Mouse (Mus musculus) right cerebral cortex, postnatal 14 days (tissue): Measurements from ENCODE around the gene Gm32742.
A peak's percentile ranks its signal among the peaks of the same experiment; 100 is the strongest.

Source experiments
- DNase-seq: peaks from one replicate; pipeline ENCODE4 v3.0.0; 2022

Gm32742 gene

GRCm38 (mm10) chr9:51165312-51166180, at the start of gene Gm32742:
Gene Gm32742, minus strand, starts transcription at chr9:51165517.
- no peak for DNase-seq

GRCm38 (mm10) chr9:51213729-51214237, 48.5 kb upstream of the Gm32742 start:
- no peak for DNase-seq

DNA sequence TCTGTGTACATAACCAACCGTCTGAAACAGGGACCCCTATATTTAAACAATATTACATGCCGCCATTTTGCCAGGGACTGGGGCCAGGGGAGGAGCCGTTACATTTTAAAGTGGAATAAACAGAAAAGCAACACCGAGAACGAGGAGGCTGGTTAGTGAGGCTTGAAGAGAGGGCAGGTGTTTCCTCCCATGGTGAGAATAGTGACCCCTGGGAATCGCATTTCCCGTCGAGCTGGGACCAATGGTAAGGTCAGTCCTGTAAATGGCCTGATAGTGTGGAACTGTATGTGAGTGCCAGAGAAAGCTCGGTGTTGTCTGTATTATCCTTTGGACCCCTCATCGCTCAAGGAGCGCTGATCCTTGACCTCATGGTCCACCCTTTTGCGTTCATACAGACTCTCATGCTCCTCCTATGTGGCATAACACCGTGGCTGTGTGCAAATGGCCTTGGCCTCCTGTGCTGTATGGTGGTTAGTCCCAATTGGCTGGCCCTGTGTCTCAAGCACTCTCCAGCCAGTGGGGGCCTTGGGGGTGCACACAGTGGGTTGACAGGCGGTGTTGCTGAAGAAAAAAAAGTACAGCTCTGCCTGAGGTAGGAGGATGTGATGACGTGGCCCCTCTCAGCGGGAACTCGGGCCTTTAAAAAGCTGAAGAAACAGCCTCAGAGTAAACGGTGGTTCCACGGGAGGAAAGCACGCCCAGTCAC, 47.9 kb upstream of the Gm32742 start, which contains the start of gene Pou2af1:
Gene Pou2af1, plus strand, starts transcription at position 686 of the 706 bp plus-strand sequence.
- no peak for DNase-seq

DNA sequence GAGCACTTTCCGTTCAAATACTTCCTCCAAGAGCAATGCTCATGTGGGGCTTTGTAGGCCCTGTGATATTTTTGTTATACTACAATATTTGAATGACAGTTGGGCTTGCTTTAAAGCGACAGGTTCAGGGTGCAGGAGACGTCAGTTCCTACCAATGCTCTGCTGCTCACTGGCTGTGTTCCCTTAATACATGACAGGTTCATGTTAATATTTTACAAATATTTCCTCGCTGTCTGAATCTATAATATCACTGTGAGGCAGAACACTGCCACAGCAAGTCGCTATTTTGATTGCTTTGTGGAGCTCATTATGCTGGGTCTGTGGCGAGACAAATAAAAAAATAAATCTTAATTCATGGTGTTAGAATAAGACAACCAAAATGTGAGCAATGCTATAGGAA, 45.9 kb upstream of the Gm32742 start:
- no peak for DNase-seq

DNA sequence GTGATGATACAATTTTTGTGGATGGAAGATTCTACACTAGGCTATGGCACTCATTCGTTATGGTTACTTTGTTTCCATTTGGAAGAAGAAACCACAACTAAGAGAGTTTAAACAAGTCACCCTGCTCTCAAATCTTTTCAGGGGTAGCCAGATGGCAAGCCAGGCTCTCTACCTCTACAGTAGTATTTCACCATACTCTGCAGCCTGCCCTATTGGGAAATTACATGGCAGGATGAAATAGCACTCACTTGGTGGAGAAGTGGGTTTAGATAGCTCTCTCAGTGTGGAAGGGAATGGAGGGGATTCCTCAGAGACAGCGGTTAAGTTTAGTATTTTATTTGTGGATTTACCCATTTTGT, 43.6 kb upstream of the Gm32742 start:
- no peak for DNase-seq

DNA sequence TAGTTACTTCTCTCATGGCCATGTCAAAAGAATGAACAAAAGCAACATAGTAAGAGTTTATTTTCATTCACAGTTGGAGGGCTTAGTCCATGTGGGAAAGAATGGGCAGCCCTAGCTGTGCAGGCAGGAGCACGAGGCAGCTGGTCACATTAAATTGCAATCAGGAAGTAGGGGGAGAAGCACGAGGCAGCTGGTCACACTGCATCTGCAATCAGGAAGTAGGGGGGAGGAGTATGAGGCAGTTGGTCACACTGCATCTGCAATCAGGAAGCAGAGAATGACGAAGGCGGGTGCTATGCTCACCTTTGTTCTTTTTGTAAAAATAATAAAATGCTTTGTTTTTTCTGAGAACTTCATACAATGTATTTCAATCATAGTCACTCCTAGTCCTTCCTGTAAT, 29.5 kb upstream of the Gm32742 start:
- DNase-seq, result no peak

GRCm38 (mm10) chr9:51190655-51191054, 25.3 kb upstream of the Gm32742 start:
- DNase-seq, result no peak

DNA sequence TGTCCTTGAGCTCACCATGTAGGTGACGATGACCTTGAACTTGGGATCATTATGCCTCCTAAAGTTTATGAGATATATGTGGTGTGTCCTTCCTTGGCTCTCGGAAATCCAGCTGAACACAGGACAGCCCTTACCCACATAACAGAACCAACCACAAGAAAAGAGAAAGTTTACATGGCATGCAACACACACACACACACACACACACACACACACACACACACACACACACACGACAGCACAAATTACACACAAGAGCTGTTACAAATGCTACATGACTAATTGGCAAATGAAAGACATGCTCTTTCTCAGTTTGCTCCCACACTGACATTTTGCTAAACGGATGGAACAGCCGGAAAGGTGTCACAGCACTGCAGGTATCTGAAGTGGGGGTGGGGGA, 20.6 kb upstream of the Gm32742 start:
- DNase-seq, result no peak

DNA sequence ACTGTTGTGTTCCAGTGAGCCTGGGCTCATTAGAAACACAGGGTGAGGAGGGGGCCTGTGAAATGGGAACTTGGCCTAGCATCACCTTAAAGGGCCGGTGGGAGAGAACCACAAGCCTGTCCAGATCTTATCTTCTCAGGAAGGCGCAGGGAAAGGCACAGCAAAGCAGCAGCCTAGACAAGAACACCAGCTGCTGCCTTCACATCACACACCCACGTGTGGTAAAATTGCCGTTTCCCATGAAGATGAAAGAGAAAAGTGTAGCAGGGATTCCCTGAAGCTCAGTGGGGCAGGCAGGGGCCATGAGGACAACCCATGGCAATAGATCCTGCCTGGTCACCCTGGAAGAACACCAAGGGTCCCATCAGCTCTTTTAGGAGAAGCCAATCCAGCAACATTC, 20.1 kb upstream of the Gm32742 start:
- DNase-seq, result no peak

DNA sequence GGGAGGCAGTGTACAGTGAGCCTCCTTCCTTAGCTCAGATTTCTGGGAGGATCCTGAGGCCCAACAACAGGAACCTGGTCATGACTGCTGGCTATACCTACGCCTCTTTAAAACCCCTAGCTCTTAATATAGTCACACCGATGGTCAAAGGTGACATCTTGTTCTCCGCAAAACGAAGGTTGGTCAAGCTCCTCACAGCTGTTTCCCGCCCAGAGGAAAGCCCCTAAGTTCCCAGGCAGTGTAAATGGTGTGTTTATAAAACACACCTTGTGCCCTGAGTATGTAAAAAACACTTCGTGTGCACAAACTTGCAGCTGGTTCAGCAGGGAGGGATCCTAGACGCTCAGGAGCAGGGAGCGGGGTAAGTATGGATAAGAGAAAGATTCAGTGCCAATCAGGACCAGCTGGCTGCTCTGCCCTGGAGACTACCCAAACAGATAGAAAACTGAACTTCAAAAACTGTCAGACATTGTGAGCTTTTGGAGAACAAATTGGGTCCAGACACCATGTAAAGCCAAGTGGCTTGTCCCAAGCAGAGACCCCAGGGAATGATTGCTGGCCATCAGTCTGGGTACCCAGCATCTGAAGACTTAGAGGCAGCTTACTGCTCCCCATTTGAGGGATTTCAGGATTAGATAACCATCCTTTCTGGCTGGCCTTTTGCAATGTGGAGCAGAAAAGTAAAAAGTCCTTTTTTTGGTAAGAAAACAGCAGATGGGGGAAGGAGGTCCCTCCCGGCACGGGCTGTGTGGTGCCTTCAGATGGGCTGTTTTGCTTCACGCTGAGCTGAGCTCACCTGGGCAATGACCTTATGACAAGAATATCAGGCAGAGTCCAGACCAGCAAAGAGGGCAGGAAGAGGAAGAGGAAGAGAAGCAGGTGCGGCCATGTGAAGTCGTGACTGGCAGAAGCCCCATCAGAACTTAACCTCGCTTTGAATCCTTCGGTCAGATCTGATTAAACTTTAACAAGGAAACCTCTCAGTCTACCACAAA, 17.7 kb upstream of the Gm32742 start:
- DNase-seq, result no peak

DNA sequence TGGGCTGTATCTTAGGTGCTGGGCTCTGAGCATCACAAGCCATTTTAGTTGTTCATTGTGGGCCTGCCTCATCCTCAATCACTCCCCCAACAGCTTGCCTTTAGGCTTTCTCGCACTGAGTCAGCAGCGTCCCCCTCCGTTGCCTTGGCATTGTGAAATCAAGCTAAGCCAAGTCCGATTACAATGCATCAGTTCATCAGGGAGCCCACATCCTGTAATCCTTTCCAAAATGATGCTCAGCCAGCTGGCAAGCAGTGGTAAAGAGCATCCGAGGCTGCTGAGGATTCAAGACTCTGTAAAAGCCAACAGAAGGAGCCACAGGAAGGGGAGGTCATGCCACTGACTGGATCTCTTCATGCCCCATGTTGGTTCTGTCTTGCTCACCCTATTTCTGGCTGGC, 15.3 kb upstream of the Gm32742 start:
- DNase-seq, result peak; percentile 55

DNA sequence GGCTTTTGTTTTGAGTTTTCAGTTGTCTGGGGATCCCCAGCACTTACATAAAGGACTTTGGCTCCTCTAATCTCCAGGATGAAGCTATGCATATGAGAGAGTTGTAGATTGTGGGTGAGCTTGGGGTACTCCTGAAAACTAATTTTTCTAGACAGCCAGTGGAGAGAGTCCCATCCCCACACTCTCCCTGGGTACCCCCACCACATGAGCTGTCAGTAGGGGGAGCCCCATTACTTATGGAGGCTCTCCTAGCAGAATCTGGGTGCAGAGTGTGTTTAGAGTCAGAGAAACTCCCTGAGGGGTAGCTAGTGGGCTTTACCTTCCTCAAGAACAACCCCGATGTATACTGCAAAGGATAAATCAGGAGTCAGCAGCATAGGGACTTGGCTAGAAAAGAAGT, 13.0 kb upstream of the Gm32742 start:
- no peak for DNase-seq

DNA sequence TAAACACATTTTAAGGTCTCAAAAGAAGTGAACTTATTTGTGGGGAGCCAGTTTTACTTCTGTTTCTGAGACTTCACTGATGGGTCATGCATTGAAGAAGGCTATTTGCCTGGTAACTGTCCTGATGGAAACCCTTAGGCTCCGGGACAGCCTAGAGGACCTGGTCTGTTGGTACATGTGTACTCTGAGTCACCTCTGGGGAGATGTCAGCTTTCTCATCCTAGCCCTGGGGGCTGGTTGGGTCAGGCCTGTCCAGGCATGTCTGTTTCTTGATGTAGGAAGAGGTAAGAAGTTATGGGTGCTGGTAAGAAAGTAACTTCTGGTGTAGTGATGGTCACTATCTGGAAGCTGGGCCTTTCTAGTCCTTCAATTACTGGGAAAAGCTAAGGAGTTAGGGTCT, 10.4 kb upstream of the Gm32742 start:
- DNase-seq, result no peak

DNA sequence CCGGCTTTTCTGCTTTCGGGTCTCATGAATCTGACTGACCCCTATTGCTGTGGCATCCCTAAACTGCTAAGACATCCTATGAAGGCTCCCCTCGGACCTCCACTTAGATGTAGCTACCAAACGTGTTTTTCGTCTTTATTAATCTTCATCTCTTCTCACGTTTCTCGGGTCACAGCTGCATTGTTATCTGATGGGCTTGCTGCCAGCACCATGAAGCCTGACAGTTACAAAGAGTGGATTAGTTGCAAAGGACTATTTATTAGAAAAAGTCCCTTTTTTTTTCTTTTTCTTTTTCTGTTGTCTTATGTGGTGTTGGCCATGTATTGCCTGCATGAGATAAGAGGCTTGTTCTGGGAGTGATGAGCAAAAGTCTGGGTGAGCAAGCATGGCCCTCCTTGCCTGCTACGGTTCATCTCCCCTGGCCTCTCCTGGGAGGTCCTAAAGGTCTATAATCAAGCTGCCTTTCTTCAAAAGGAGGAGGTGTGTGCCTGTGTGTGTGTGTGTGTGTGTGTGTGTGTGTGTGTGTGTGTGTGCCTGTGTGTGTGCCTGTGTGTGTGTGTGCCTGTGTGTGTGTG, 9.7 kb upstream of the Gm32742 start:
- no peak for DNase-seq

DNA sequence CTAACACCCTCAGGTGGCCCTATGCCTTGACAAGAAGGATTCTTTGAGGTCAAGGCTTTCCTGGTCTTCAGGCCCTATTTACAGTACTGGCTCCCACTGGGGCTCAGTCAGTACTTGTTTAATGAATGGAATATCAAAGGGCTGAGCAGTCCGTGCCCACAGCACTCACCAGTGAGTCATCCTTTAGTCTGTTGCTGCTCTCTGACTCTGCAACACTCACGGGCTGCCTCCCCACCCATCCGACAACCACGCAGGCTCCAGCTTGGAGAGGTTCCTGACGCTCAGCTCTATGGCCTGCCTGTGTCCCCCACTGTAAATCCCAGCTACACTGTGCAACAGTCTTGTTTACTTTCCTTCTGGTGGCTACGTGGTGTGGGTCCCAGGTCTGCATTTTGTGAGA, 5.0 kb upstream of the Gm32742 start:
- DNase-seq, result no peak

DNA sequence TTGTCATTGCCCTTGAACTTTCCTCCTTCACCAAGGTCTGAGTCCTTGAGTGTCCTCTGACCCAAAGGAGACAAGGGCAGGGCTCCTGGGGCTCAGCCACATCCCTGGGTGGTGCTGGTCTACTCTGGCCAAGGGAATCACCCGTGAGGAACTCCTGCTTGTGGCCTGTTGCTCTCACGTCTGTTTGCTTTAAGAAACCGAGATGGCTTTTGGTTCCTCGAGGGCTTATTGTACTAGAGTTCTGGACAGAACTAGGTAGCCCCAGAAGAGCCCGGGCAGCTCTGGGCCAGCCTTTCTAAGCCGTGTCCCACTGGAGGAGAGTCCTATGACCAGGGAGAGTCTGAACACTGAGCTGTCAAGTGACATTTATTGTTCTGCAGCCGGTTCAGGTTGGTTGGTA, 3.8 kb upstream of the Gm32742 start:
- DNase-seq, result no peak

- DNase-seq, result no peak
Measured at GRCm38 (mm10) chr9:51168698-51169097, 3.4 kb upstream of the Gm32742 start.

DNA sequence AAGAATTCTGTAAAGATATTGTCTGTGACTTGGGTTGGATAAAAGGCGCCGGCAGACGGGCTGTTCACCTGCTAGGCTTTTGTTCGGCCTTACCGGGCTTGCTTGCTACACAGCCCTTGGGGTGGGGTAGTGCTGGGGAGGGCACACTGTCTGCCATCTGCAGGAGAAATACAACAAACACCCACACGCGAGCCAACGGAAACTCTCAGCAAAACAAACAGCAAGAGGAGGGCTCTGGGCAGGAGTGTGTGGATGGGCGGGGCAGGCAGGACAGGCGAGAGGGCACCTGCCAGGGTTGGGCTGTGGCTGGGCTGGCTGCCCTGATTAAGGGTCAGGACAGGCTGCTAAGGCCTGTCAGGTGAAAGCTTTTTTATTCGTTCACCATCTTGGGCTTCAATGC, 2.6 kb upstream of the Gm32742 start:
- no peak for DNase-seq

GRCm38 (mm10) chr9:51163989-51164388, 1.3 kb downstream of the Gm32742 start:
- DNase-seq, result no peak

GRCm38 (mm10) chr9:51161771-51162388, 3.4 kb downstream of the Gm32742 start:
- DNase-seq, result peak; percentile 78

- peak; percentile 67 for DNase-seq
Measured at GRCm38 (mm10) chr9:51152079-51152752, 13.1 kb downstream of the Gm32742 start.
